Mouse (Mus musculus): ENCODE results near the gene Spin2f.
"Not testable (repeated sequence)": the region's sequence is repeated elsewhere in the genome, so short reads cannot be mapped to it uniquely, and the experiment has no call there.

Gene Spin2f

GRCm38 (mm10) chrX:31253594-31253993 is at the start of gene Spin2f:
Spin2f (plus strand) TSS chrX:31253894.
- not testable (repeated sequence) for ATAC-seq (ENCODE audit: low TSS enrichment)

GRCm38 (mm10) chrX:31212136-31212535 is 41.6 kb upstream of the Spin2f start:
- not testable (repeated sequence) for ATAC-seq (ENCODE audit: low TSS enrichment)

- not testable (repeated sequence) for ATAC-seq (ENCODE audit: low TSS enrichment)
Observed at GRCm38 (mm10) chrX:31223536-31223935, 30.2 kb upstream of the Spin2f start.

GRCm38 (mm10) chrX:31235088-31235487 is 18.6 kb upstream of the Spin2f start:
- ATAC-seq (ENCODE audit: low TSS enrichment) = not testable (repeated sequence)

GRCm38 (mm10) chrX:31241754-31242153 is 11.9 kb upstream of the Spin2f start:
- ATAC-seq (ENCODE audit: low TSS enrichment) = not testable (repeated sequence)

All from frontal cortex, adult (tissue).